Mouse (Mus musculus): ENCODE measurements around the gene Ttc4. TPM values are rescaled to one million over a fixed set of nuclear protein-coding genes. Genes with fewer than 3 reads are reported as not detected.

Ttc4 gene
- 72.0 and 87.8 TPM in 2 replicates for polyA plus RNA-seq (2012; rRNA removed)

GRCm38 (mm10) chr4:106678442-106679118 is at the start of gene Ttc4:
Gene Ttc4 (minus strand): TSS chr4:106678944.
- Histone ChIP-seq H3K36me3 (ENCODE audit: control insufficient read depth, insufficient read depth, low read length) (peaks cover 12% of the 10 kb centered on the region), H3K4me1 (replicated peaks; ENCODE audit: control insufficient read depth, insufficient read depth, low read length) (peaks cover 4% of the 10 kb centered on the region; the same call in 1 of the 2 replicates), H3K4me3 (ENCODE audit: control insufficient read depth, insufficient read depth, low read length) (peak within 1 kb of the TSS; percentile 95), H3K27me3 (ENCODE audit: control insufficient read depth, insufficient read depth, low read length) (no peaks in the 10 kb centered on the region), H3K27ac (ENCODE audit: control insufficient read depth, insufficient read depth, low read length) (no peak within 1 kb of the TSS)
- 1% methylated on average over 43 of the region's 43 CpGs for WGBS
- TF ChIP-seq CTCF (IDR thresholded peaks at IDR 0.05; ENCODE audit: borderline replicate concordance, control insufficient read depth, extremely low read depth, insufficient read depth, low read length, poor library complexity) (peak; percentile 35; the same call in 1 of the 2 replicates), POLR2A (IDR thresholded peaks at IDR 0.05; ENCODE audit: control insufficient read depth, extremely low read depth, insufficient read depth, low read length, poor library complexity) (peak; percentile 45; the same call in 1 of the 2 replicates)
- peak; percentile 88 for DNase-seq

- no peak for TF ChIP-seq POLR2A (IDR thresholded peaks at IDR 0.05; ENCODE audit: control insufficient read depth, extremely low read depth, insufficient read depth, low read length, poor library complexity)
- no peak for TF ChIP-seq CTCF (IDR thresholded peaks at IDR 0.05; ENCODE audit: borderline replicate concordance, control insufficient read depth, extremely low read depth, insufficient read depth, low read length, poor library complexity)
- Histone ChIP-seq H3K36me3 (ENCODE audit: control insufficient read depth, insufficient read depth, low read length) (no peaks in the 10 kb centered on the region), H3K4me3 (ENCODE audit: control insufficient read depth, insufficient read depth, low read length) (no peak overlapping the region), H3K27ac (ENCODE audit: control insufficient read depth, insufficient read depth, low read length) (no peak overlapping the region), H3K4me1 (replicated peaks; ENCODE audit: control insufficient read depth, insufficient read depth, low read length) (no peaks in the 10 kb centered on the region), H3K27me3 (ENCODE audit: control insufficient read depth, insufficient read depth, low read length) (no peaks in the 10 kb centered on the region)
- WGBS = 88% methylated on average over 4 of the region's 4 CpGs
- DNase-seq = no peak
These were observed 41.9 kb upstream of the Ttc4 start for GRCm38 (mm10) chr4:106720631-106721030.

GRCm38 (mm10) chr4:106713622-106714021 is 34.9 kb upstream of the Ttc4 start:
- Histone ChIP-seq H3K4me3 (ENCODE audit: control insufficient read depth, insufficient read depth, low read length) (no peak overlapping the region), H3K4me1 (replicated peaks; ENCODE audit: control insufficient read depth, insufficient read depth, low read length) (no peaks in the 10 kb centered on the region), H3K27ac (ENCODE audit: control insufficient read depth, insufficient read depth, low read length) (no peak overlapping the region), H3K36me3 (ENCODE audit: control insufficient read depth, insufficient read depth, low read length) (no peaks in the 10 kb centered on the region), H3K27me3 (ENCODE audit: control insufficient read depth, insufficient read depth, low read length) (no peaks in the 10 kb centered on the region)
- no peak for TF ChIP-seq CTCF (IDR thresholded peaks at IDR 0.05; ENCODE audit: borderline replicate concordance, control insufficient read depth, extremely low read depth, insufficient read depth, low read length, poor library complexity)
- TF ChIP-seq POLR2A (IDR thresholded peaks at IDR 0.05; ENCODE audit: control insufficient read depth, extremely low read depth, insufficient read depth, low read length, poor library complexity) = no peak
- DNase-seq = no peak
- WGBS = 88% methylated on average over 6 of the region's 6 CpGs

GRCm38 (mm10) chr4:106708408-106708807 is 29.7 kb upstream of the Ttc4 start:
- no peak for TF ChIP-seq POLR2A (IDR thresholded peaks at IDR 0.05; ENCODE audit: control insufficient read depth, extremely low read depth, insufficient read depth, low read length, poor library complexity)
- TF ChIP-seq CTCF (IDR thresholded peaks at IDR 0.05; ENCODE audit: borderline replicate concordance, control insufficient read depth, extremely low read depth, insufficient read depth, low read length, poor library complexity) = peak; percentile 84; the same call in 1 of the 2 replicates
- WGBS = under 1% methylated on average over 8 of the region's 8 CpGs
- Histone ChIP-seq H3K27ac (ENCODE audit: control insufficient read depth, insufficient read depth, low read length) (no peak overlapping the region), H3K4me3 (ENCODE audit: control insufficient read depth, insufficient read depth, low read length) (no peak overlapping the region), H3K27me3 (ENCODE audit: control insufficient read depth, insufficient read depth, low read length) (no peaks in the 10 kb centered on the region), H3K36me3 (ENCODE audit: control insufficient read depth, insufficient read depth, low read length) (no peaks in the 10 kb centered on the region), H3K4me1 (replicated peaks; ENCODE audit: control insufficient read depth, insufficient read depth, low read length) (no peaks in the 10 kb centered on the region)
- DNase-seq = peak; percentile 74

GRCm38 (mm10) chr4:106707957-106708356 is 29.2 kb upstream of the Ttc4 start:
- DNase-seq = no peak
- H3K4me1 ChIP-seq (replicated peaks; ENCODE audit: control insufficient read depth, insufficient read depth, low read length) = no peaks in the 10 kb centered on the region
- 43% methylated on average over 5 of the region's 5 CpGs for WGBS
- H3K4me3 ChIP-seq (ENCODE audit: control insufficient read depth, insufficient read depth, low read length) = no peak overlapping the region
- no peak overlapping the region for H3K27ac ChIP-seq (ENCODE audit: control insufficient read depth, insufficient read depth, low read length)
- H3K27me3 ChIP-seq (ENCODE audit: control insufficient read depth, insufficient read depth, low read length) = no peaks in the 10 kb centered on the region
- no peaks in the 10 kb centered on the region for H3K36me3 ChIP-seq (ENCODE audit: control insufficient read depth, insufficient read depth, low read length)
- TF ChIP-seq CTCF (IDR thresholded peaks at IDR 0.05; ENCODE audit: borderline replicate concordance, control insufficient read depth, extremely low read depth, insufficient read depth, low read length, poor library complexity) = no peak
- no peak for TF ChIP-seq POLR2A (IDR thresholded peaks at IDR 0.05; ENCODE audit: control insufficient read depth, extremely low read depth, insufficient read depth, low read length, poor library complexity)

- no peak overlapping the region for H3K4me3 ChIP-seq (ENCODE audit: control insufficient read depth, insufficient read depth, low read length)
- WGBS = 71% methylated on average over 8 of the region's 8 CpGs
- H3K36me3 ChIP-seq (ENCODE audit: control insufficient read depth, insufficient read depth, low read length) = no peaks in the 10 kb centered on the region
- no peak for DNase-seq
- no peak overlapping the region for H3K27ac ChIP-seq (ENCODE audit: control insufficient read depth, insufficient read depth, low read length)
- no peak for TF ChIP-seq CTCF (IDR thresholded peaks at IDR 0.05; ENCODE audit: borderline replicate concordance, control insufficient read depth, extremely low read depth, insufficient read depth, low read length, poor library complexity)
- TF ChIP-seq POLR2A (IDR thresholded peaks at IDR 0.05; ENCODE audit: control insufficient read depth, extremely low read depth, insufficient read depth, low read length, poor library complexity) = no peak
- no peaks in the 10 kb centered on the region for H3K4me1 ChIP-seq (replicated peaks; ENCODE audit: control insufficient read depth, insufficient read depth, low read length)
- no peaks in the 10 kb centered on the region for H3K27me3 ChIP-seq (ENCODE audit: control insufficient read depth, insufficient read depth, low read length)
These were observed 26.4 kb upstream of the Ttc4 start for GRCm38 (mm10) chr4:106705096-106705665.

Measured in thymus, adult 2 months (tissue).